Mouse (Mus musculus) stomach, embryonic 16.5 days (tissue): Measurements from ENCODE around the gene Sh3yl1. TPM values are rescaled to one million over a fixed set of nuclear protein-coding genes. Genes with fewer than 3 reads are reported as not detected.

ENCODE experiments used
- ATAC-seq: fragments of 200-750 bp; cut with Nextera tagmentation; 2 replicates; pipeline ENCODE4 v1.8.0; 2017; ENCODE audit warnings: moderate number of reproducible peaks, moderate TSS enrichment; ENCODE audit not compliant: insufficient read depth, low FRiP score
- H3K27ac ChIP-seq: fragments of 300-500 bp; sonication (generic); 2 replicates; pipeline ENCODE4 v1.5.1; 2014; ENCODE audit warnings: low read length
- H3K27me3 ChIP-seq: fragments of 300-500 bp; sonication (generic); 2 replicates; pipeline ENCODE4 v1.6.1; 2014; ENCODE audit warnings: low read length, control low read depth, mixed read lengths; ENCODE audit not compliant: control insufficient read depth, insufficient read depth
- H3K36me3 ChIP-seq: fragments of 300-500 bp; sonication (generic); 2 replicates; pipeline ENCODE4 v1.6.1; 2014; ENCODE audit warnings: low read length; ENCODE audit not compliant: control insufficient read depth, insufficient read depth
- H3K4me1 ChIP-seq: fragments of 300-500 bp; sonication (generic); 2 replicates; pipeline ENCODE4 v1.6.1; 2014; ENCODE audit warnings: low read length, control low read depth, mixed read lengths; ENCODE audit not compliant: control insufficient read depth, insufficient read depth
- H3K4me2 ChIP-seq: fragments of 300-500 bp; sonication (generic); 2 replicates; pipeline ENCODE4 v1.6.1; 2014; ENCODE audit warnings: low read depth, low read length, mixed read lengths
- H3K4me3 ChIP-seq: fragments of 300-500 bp; sonication (generic); replicated peaks from 2 replicates; pipeline ENCODE4 v1.5.1; 2014; ENCODE audit warnings: mild to moderate bottlenecking, low read length
- H3K9ac ChIP-seq: fragments of 300-500 bp; sonication (generic); 2 replicates; pipeline ENCODE4 v1.6.1; 2014; ENCODE audit warnings: low read length
- H3K9me3 ChIP-seq: fragments of 300-500 bp; sonication (generic); replicated peaks from 2 replicates; pipeline ENCODE4 v1.6.1; 2016; ENCODE audit warnings: low read length, control low read depth; ENCODE audit not compliant: control insufficient read depth
- WGBS: fragments of 180-500 bp; shearing (Covaris S2); extraction: QIAGEN DNeasy Blood & Tissue Kit; methylation state at CpG from one replicate; pipeline ENCODE4 v1.1.7; 2014; 5-methylcytosine and 5-hydroxymethylcytosine counted together
- polyA plus RNA-seq: library from polyadenylated mRNA; unstranded; fragments of >200 nt; fragmentation: Nextera tagmentation; extraction: Ambion mirVana; gene quantifications from 2 replicates; pipeline ENCODE4 v1.2.1, GENCODE M21; 2015

The Sh3yl1 gene
- polyA plus RNA-seq, 1 experiment from 2014 or later, result 33.1 TPM

- no peak for ATAC-seq
- WGBS, result 89% methylated on average over 4 of the region's 4 CpGs
Observed at GRCm38 (mm10) chr12:30888003-30888402, 23.5 kb upstream of the Sh3yl1 start.

DNA sequence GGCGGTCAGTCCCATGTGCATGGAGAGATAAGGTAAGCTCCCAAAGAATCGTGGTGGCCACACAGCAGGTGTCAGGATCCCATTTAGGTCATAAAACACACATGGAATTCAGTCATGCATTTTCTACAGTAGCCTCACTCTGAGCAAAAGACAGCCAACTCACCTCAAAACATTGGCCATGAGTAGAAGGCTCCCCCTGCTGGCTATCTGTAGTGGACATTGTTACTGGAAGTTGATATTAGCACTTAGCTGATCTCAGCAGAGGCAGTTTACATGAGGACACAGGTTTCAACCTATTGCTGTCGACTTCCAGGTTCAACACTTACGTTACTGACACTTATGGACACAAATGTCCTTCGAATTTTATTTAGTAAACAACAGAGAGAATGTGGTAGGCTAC lies 21.4 kb upstream of the Sh3yl1 start:
- WGBS, result 30% methylated on average over 5 of the region's 5 CpGs
- no peaks in the 10 kb centered on the region for H3K9me3 ChIP-seq

More at GRCm38 (mm10) chr12:30888003-30888402, 23.5 kb upstream of the Sh3yl1 start:
- no peak overlapping the region for H3K9ac ChIP-seq
- H3K4me1 ChIP-seq, result peaks cover 6% of the 10 kb centered on the region; the same call in 1 of the 2 replicates
- H3K27me3 ChIP-seq, result peaks cover 38% of the 10 kb centered on the region
- H3K27ac ChIP-seq, result no peak overlapping the region
- no peak overlapping the region for H3K4me3 ChIP-seq
- H3K36me3 ChIP-seq, result no peaks in the 10 kb centered on the region
- H3K9me3 ChIP-seq, result no peaks in the 10 kb centered on the region
- H3K4me2 ChIP-seq, result no peak overlapping the region

GRCm38 (mm10) chr12:30891438-30891837 lies 20.0 kb upstream of the Sh3yl1 start:
- Histone ChIP-seq H3K27me3 (0 out of 2 replicates have a peak, but pooled peaks cover 5% of the 10 kb centered on the region), H3K9ac (no peak overlapping the region), H3K9me3 (no peaks in the 10 kb centered on the region), H3K36me3 (no peaks in the 10 kb centered on the region), H3K4me1 (no peaks in the 10 kb centered on the region), H3K4me3 (no peak overlapping the region), H3K27ac (no peak overlapping the region), H3K4me2 (no peak overlapping the region)
- no peak for ATAC-seq
- 81% methylated on average over 7 of the region's 7 CpGs for WGBS

More for the DNA sequence above, 21.4 kb upstream of the Sh3yl1 start:
- Histone ChIP-seq H3K4me1 (no peaks in the 10 kb centered on the region), H3K27me3 (peaks cover 17% of the 10 kb centered on the region), H3K4me2 (no peak overlapping the region), H3K27ac (no peak overlapping the region), H3K36me3 (no peaks in the 10 kb centered on the region), H3K9ac (no peak overlapping the region), H3K4me3 (no peak overlapping the region)
- no peak for ATAC-seq

- Histone ChIP-seq H3K27ac (no peak overlapping the region), H3K9me3 (no peaks in the 10 kb centered on the region), H3K36me3 (no peaks in the 10 kb centered on the region), H3K4me3 (no peak overlapping the region), H3K27me3 (no peaks in the 10 kb centered on the region), H3K9ac (no peak overlapping the region), H3K4me1 (no peaks in the 10 kb centered on the region), H3K4me2 (no peak overlapping the region)
- no peak for ATAC-seq
- WGBS, result 75% methylated on average over 4 of the region's 4 CpGs
Observed at GRCm38 (mm10) chr12:30897039-30897438, 14.4 kb upstream of the Sh3yl1 start.

GRCm38 (mm10) chr12:30908658-30909057 lies 2.8 kb upstream of the Sh3yl1 start:
- Histone ChIP-seq H3K4me1 (peaks cover 15% of the 10 kb centered on the region), H3K9ac (no peak overlapping the region), H3K36me3 (0 out of 2 replicates have a peak, but pooled peaks cover 4% of the 10 kb centered on the region), H3K9me3 (no peaks in the 10 kb centered on the region), H3K27me3 (no peaks in the 10 kb centered on the region), H3K4me2 (no peak overlapping the region), H3K27ac (no peak overlapping the region), H3K4me3 (no peak overlapping the region)
- ATAC-seq, result no peak
- 90% methylated on average over 1 of the region's 1 CpGs for WGBS

GRCm38 (mm10) chr12:30909881-30910280 lies 1.6 kb upstream of the Sh3yl1 start:
- Histone ChIP-seq H3K4me1 (peaks cover 15% of the 10 kb centered on the region), H3K36me3 (no peaks in the 10 kb centered on the region), H3K27ac (no peak overlapping the region), H3K9me3 (no peaks in the 10 kb centered on the region), H3K9ac (no peak overlapping the region), H3K4me3 (no peak overlapping the region; the same call in 1 of the 2 replicates), H3K27me3 (no peaks in the 10 kb centered on the region), H3K4me2 (no peak overlapping the region)
- WGBS, result 72% methylated on average over 2 of the region's 2 CpGs
- no peak for ATAC-seq

DNA sequence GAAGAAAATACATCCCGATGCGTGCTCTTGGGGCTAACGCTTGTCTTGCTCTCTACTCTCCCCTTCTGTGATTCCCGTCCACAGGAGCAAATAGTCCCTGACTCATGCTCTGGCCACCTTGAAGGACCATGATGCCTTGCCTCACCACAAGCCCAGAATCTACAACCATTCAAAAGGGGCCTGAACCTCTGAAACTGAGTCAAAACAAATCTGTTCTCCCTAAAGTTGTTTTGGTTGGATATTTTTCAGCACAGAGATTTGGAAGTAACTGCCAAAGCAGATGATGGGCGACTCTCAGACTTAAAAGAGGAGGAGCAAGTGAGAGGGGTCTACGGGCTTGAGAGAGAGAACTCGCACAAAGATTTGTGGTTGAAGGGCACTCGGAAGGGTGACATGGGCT lies 608 bp upstream of the Sh3yl1 start:
- peak overlapping the region; percentile 89 for H3K9ac ChIP-seq
- H3K4me2 ChIP-seq, result peak overlapping the region; percentile 89
- no peaks in the 10 kb centered on the region for H3K9me3 ChIP-seq
- H3K27me3 ChIP-seq, result no peaks in the 10 kb centered on the region
- 11% methylated on average over 8 of the region's 8 CpGs for WGBS
- peak overlapping the region; percentile 87 for H3K4me3 ChIP-seq
- H3K4me1 ChIP-seq, result peaks cover 15% of the 10 kb centered on the region
- H3K27ac ChIP-seq, result peak overlapping the region; percentile 73
- no peak for ATAC-seq
- no peaks in the 10 kb centered on the region for H3K36me3 ChIP-seq

DNA sequence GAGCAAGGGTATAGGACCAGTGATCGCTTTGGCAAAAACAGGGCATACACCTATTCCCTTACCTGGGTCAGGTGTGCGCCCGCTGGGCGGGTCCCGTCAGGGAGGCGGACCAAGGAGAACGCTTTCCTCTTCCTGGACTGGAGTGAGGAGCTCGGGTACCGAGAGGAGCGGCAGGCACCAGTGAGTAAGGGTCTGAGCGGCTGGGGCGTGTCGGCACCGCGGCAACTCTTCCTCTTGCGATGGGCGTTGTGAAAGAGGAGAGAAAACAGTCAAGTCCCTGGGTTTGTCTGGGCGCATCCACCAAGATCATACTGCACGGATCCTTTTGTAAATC lies 547 bp downstream of the Sh3yl1 start:
- Histone ChIP-seq H3K27ac (peak overlapping the region; percentile 80), H3K36me3 (no peaks in the 10 kb centered on the region), H3K4me1 (peaks cover 15% of the 10 kb centered on the region), H3K4me3 (peak overlapping the region; percentile 87), H3K9me3 (no peaks in the 10 kb centered on the region), H3K27me3 (no peaks in the 10 kb centered on the region), H3K9ac (peak overlapping the region; percentile 89), H3K4me2 (peak overlapping the region; percentile 70)
- peak; percentile 84 for ATAC-seq
- WGBS, result under 1% methylated on average over 19 of the region's 19 CpGs

GRCm38 (mm10) chr12:30912840-30913239 lies 1.4 kb downstream of the Sh3yl1 start:
- ATAC-seq, result no peak
- Histone ChIP-seq H3K9ac (peak overlapping the region; percentile 89; the same call in 1 of the 2 replicates), H3K4me1 (peaks cover 15% of the 10 kb centered on the region), H3K4me2 (peak overlapping the region; percentile 70), H3K4me3 (peak overlapping the region; percentile 87), H3K9me3 (no peaks in the 10 kb centered on the region), H3K27me3 (no peaks in the 10 kb centered on the region), H3K36me3 (no peaks in the 10 kb centered on the region), H3K27ac (no peak overlapping the region; the same call in 1 of the 2 replicates)
- WGBS, result 49% methylated on average over 3 of the region's 3 CpGs
